Mouse (Mus musculus) small intestine, adult 2 months (tissue): Measurements from ENCODE around the gene Megf11.

Experiments
- CTCF ChIP-seq: fragments of 200-500 bp; IDR thresholded peaks from 2 replicates; pipeline ENCODE4 v1.5.1; 2012; ENCODE audit warnings: low read depth, mild to moderate bottlenecking, control low read depth, inconsistent platforms, low read length, moderate library complexity, mixed read lengths; ENCODE audit not compliant: insufficient replicate concordance, insufficient read length; ENCODE audit errors: extremely low read depth
- POLR2A ChIP-seq: fragments of 200-500 bp; IDR thresholded peaks from 2 replicates; pipeline ENCODE4 v1.6.1; 2012; ENCODE audit warnings: low read depth, mild to moderate bottlenecking, control low read depth, inconsistent platforms, low read length, moderate library complexity

GRCm38 (mm10) chr9:64654723-64655122, 269.3 kb downstream of the Megf11 start:
- TF ChIP-seq CTCF, result no peak
- TF ChIP-seq POLR2A, result no peak
